Mouse (Mus musculus): ENCODE measurements around the gene Fam186a. TPM values are rescaled to one million over a fixed set of nuclear protein-coding genes. Genes with fewer than 3 reads are reported as not detected.

Gene Fam186a
- polyA plus RNA-seq (2017; shearing (Covaris generic)): not detected

DNA sequence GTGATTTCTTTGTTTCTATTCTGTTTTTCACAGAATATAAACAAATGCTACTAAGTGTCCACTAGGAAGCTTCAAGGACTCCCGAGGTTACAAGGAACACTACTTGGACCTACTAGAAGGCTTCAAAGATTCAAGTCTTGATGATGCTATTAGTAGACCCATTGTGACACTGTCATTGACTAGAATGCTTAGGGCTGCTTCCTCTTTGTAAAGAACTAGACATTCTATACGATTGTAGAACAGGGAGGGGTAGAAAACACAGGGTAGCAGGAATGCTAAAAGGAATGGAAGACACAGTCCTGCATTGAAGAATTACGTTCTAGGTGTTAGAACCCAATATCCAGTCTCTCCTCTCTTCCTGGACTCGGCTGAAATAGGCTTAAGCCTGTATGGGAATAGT lies at the start of gene Fam186a:
Gene Fam186a, minus strand, starts transcription at position 101 of the 400 bp plus-strand sequence.

DNA sequence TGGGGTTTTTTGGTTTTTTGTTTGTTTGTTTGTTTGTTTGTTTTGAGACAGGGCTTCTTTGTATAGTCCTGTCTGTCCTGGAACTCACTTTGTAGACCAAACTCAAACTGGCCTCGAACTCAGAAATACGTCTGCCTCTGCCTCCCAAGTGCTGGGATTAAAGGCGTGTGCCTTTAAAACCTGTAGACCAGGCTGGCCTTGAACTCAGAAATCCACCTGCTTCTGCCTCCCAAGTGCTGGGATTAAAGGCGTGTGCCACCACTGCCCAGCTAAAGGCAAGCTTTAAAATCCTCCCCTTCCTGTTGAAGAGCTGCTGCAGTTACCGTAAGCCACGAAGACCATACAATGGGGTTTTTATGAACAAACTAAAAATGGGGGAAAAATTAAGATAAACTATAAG lies 2.9 kb upstream of the Fam186a start, which contains the start of gene Larp4:
Gene Larp4, plus strand, starts transcription at position 301 of the 400 bp plus-strand sequence.

DNA sequence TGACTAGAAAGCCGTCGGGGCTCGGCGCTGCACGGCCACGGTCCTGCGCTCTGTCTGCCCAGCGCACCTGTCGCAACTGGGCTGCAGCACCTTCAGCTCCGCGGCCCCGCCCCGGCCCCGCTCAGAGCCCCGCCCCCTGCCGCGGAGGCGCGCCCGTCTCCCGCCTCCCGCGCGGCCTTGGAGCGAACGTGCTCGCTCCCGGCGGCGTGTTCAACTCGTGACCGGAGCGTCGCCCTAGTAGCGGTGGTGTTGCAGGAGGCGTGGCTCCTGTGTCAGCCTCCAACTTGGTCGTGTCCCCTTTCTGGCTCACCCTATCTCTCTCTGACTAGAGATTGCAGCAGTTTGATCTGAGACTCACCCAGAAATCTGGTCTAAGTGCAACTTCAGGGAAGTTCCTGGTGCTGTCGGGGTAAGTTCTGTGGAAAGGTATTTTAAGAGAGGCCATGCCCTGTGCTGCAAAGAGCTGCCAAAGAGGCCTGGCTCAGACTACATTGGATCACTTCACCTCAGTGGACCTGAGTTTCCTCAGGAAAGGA lies 91.5 kb downstream of the Fam186a start, which contains the start of gene Lima1:
Gene Lima1, minus strand, starts transcription at position 123 of the 536 bp plus-strand sequence.

Other genes with a start within 250 kb of the Fam186a start
- not detected for gene Gpd1, start 249.5 kb downstream of the Fam186a start, polyA plus RNA-seq (2017; shearing (Covaris generic))
- gene Cox14, start 241.4 kb downstream of the Fam186a start, polyA plus RNA-seq (2017; shearing (Covaris generic)): 176 TPM
- gene Cers5, start 194.2 kb downstream of the Fam186a start, polyA plus RNA-seq (2017; shearing (Covaris generic)): 81.5 TPM
- gene Lima1, start 91.6 kb downstream of the Fam186a start, polyA plus RNA-seq (2017; shearing (Covaris generic)): 4.7 TPM
- gene Larp4, start 3.0 kb upstream of the Fam186a start, polyA plus RNA-seq (2017; shearing (Covaris generic)): 73.9 TPM
- 12.2 TPM for gene Dip2b, start 71.6 kb upstream of the Fam186a start, polyA plus RNA-seq (2017; shearing (Covaris generic))